Mouse (Mus musculus) T-helper 17 cell (primary cell): ENCODE data around the gene Foxl1.
"Not testable (repeated sequence)": the region's sequence is repeated elsewhere in the genome, so short reads cannot be mapped to it uniquely, and the experiment has no call there.

Experiments used
- in situ Hi-C, 2 experiments: fragments of 300-600 bp; cut with MboI, MseI; formaldehyde crosslinking; loops; 1 replicate in 1 of 2; 2 replicates in 1 of 2; pipeline ENCODE4 v1.15.1; 2025; ENCODE audit warnings: high pct_unique_total_duplicates in 2 of 2

Foxl1 gene

GRCm38 (mm10) chr8:121121704-121122103 is 6.0 kb upstream of the Foxl1 start:
- in situ Hi-C loops: no loop called here

- in situ Hi-C loops: no loop called here
Observed at GRCm38 (mm10) chr8:121122368-121122767, 5.4 kb upstream of the Foxl1 start.

GRCm38 (mm10) chr8:121123113-121123512 is 4.6 kb upstream of the Foxl1 start:
- in situ Hi-C loops: no loop called here

GRCm38 (mm10) chr8:121124547-121125239 is 3.0 kb upstream of the Foxl1 start:
- in situ Hi-C loops: no loop called here

GRCm38 (mm10) chr8:121125311-121125876 is 2.3 kb upstream of the Foxl1 start:
- in situ Hi-C loops: no loop called here

GRCm38 (mm10) chr8:121126191-121126590 is 1.5 kb upstream of the Foxl1 start:
- in situ Hi-C loops: no loop called here

GRCm38 (mm10) chr8:121126694-121127093 is 1.0 kb upstream of the Foxl1 start:
- in situ Hi-C loops: no loop called here

GRCm38 (mm10) chr8:121127291-121127701 is 444 bp upstream of the Foxl1 start:
- in situ Hi-C loops: no loop called here

- in situ Hi-C loops: no loop called here
Observed at GRCm38 (mm10) chr8:121128531-121129264, 958 bp downstream of the Foxl1 start.

GRCm38 (mm10) chr8:121129265-121129940 is 1.7 kb downstream of the Foxl1 start:
- in situ Hi-C loops: no loop called here

- in situ Hi-C loops: no loop called here
Observed at GRCm38 (mm10) chr8:121130522-121130921, 2.8 kb downstream of the Foxl1 start.

GRCm38 (mm10) chr8:121132961-121133513 is 5.3 kb downstream of the Foxl1 start:
- in situ Hi-C loops: no loop called here

- in situ Hi-C loops: no loop called here
Observed at GRCm38 (mm10) chr8:121134102-121134501, 6.4 kb downstream of the Foxl1 start.

- in situ Hi-C loops: no loop called here
Observed at GRCm38 (mm10) chr8:121134512-121134911, 6.8 kb downstream of the Foxl1 start.

GRCm38 (mm10) chr8:121136856-121137255 is 9.1 kb downstream of the Foxl1 start:
- in situ Hi-C loops: no loop called here

- in situ Hi-C loops: not testable (repeated sequence)
Observed at GRCm38 (mm10) chr8:121145457-121146134, 17.9 kb downstream of the Foxl1 start.

- in situ Hi-C loops: no loop called here
Observed at GRCm38 (mm10) chr8:121148573-121149083, 20.9 kb downstream of the Foxl1 start.

- in situ Hi-C loops: loop anchor here in 1 of 2 experiments (10.0 kb wide), 1 partner anchor 162 kb away; no protein-coding TSS in a partner anchor
Observed at GRCm38 (mm10) chr8:121152394-121152793, 24.7 kb downstream of the Foxl1 start.

- in situ Hi-C loops: loop anchor here in 1 of 2 experiments (10.0 kb wide), 1 partner anchor 158 kb away; no protein-coding TSS in a partner anchor
Observed at GRCm38 (mm10) chr8:121156990-121157491, 29.3 kb downstream of the Foxl1 start.

GRCm38 (mm10) chr8:121158812-121159211 is 31.1 kb downstream of the Foxl1 start:
- in situ Hi-C loops: loop anchor here in 1 of 2 experiments (10.0 kb wide), 1 partner anchor 156 kb away; no protein-coding TSS in a partner anchor
